ENCODE assay signal across 19 mouse cellular contexts in genomic region chr12:82206857-82207647, GRCm38 (mm10).
"Had no signal": no experiment of that assay in that cellular context is flagged by ENCODE, and none has a peak within 500 bp of the region (broad histone marks: within the 10 kb centered on the region; RNA-seq: fewer than 3 reads in every experiment).

No protein-coding gene starts in this region.

- H3K27ac ChIP-seq: kidney, embryonic 15.5 days; left cerebral cortex, adult 2 months; liver, embryonic 15.5 days; lung, embryonic 15.5 days; midbrain, embryonic 10.5 days; midbrain, embryonic 15.5 days had no signal

- H3K4me1 ChIP-seq: kidney, embryonic 15.5 days; midbrain, embryonic 10.5 days; midbrain, embryonic 15.5 days had no signal

- H3K9ac ChIP-seq: kidney, embryonic 15.5 days; liver, embryonic 15.5 days; lung, embryonic 15.5 days; midbrain, embryonic 15.5 days had no signal

- DNase-seq: kidney, adult 11 months; kidney, adult 8-10 months; kidney, postnatal 10 days; kidney, postnatal 36 days; layer of hippocampus, adult 9-11 months; layer of hippocampus, postnatal 36 days; lung, adult 18-20 months; lung, postnatal 10 days; lung, postnatal 36 days; thymus, postnatal 25 days had no signal

- H3K4me2 ChIP-seq: kidney, embryonic 15.5 days; liver, embryonic 11.5 days; liver, embryonic 15.5 days; lung, embryonic 15.5 days; midbrain, embryonic 15.5 days had no signal

- ATAC-seq: midbrain, embryonic 15.5 days had no signal

- H3K9me3 ChIP-seq: kidney, embryonic 15.5 days; liver, embryonic 15.5 days; lung, embryonic 15.5 days; megakaryocyte, embryonic 14.5 days; midbrain, embryonic 10.5 days; midbrain, embryonic 15.5 days had no signal

- H3K27me3 ChIP-seq: kidney, embryonic 15.5 days; liver, embryonic 15.5 days; lung, embryonic 15.5 days; megakaryocyte, embryonic 14.5 days; midbrain, embryonic 15.5 days had no signal

- H3K36me3 ChIP-seq: kidney, embryonic 15.5 days; liver, embryonic 15.5 days; lung, embryonic 15.5 days; midbrain, embryonic 15.5 days had no signal

- H3K4me3 ChIP-seq: kidney, embryonic 15.5 days; left cerebral cortex, adult 2 months; liver, embryonic 15.5 days; lung, embryonic 15.5 days; megakaryocyte, embryonic 14.5 days; midbrain, embryonic 10.5 days; midbrain, embryonic 15.5 days; myocyte had no signal
